Mouse (Mus musculus) heart, embryonic 14.5 days (tissue): ENCODE results near the gene Ubr2. TPM values are rescaled to one million over a fixed set of nuclear protein-coding genes. Genes with fewer than 3 reads are reported as not detected.
A peak's percentile ranks its signal among the peaks of the same experiment; 100 is the strongest.

Experiments used
- ATAC-seq: fragments of 200-750 bp; cut with Nextera tagmentation; 2 replicates; pipeline ENCODE4 v1.8.0; 2017; ENCODE audit warnings: low read depth, moderate TSS enrichment; ENCODE audit not compliant: insufficient number of reproducible peaks, insufficient read depth, low FRiP score
- H3K27ac ChIP-seq, 2 experiments: fragments of 200-500 bp in 1 of 2; fragments of 300-500 bp in 1 of 2; sonication (generic) in 1 of 2; replicated peaks in 1 of 2; 2 replicates each; pipeline ENCODE4 v1.5.1; 2012 to 2014; ENCODE audit warnings: low read depth in 2 of 2, low read length in 2 of 2, control low read depth in 1 of 2, mild to moderate bottlenecking in 1 of 2, mixed read lengths in 1 of 2; ENCODE audit not compliant: control insufficient read depth in 1 of 2, insufficient read depth in 1 of 2
- H3K27me3 ChIP-seq: fragments of 300-500 bp; sonication (generic); 2 replicates; pipeline ENCODE4 v1.6.1; 2014; ENCODE audit warnings: mild to moderate bottlenecking, low read length, control low read depth; ENCODE audit not compliant: control insufficient read depth, insufficient read depth
- H3K36me3 ChIP-seq: fragments of 300-500 bp; sonication (generic); 2 replicates; pipeline ENCODE4 v1.6.1; 2014; ENCODE audit warnings: mild to moderate bottlenecking, control low read depth, low read length, mixed read lengths; ENCODE audit not compliant: control insufficient read depth, insufficient read depth
- H3K4me1 ChIP-seq, 2 experiments: fragments of 200-500 bp in 1 of 2; fragments of 300-500 bp in 1 of 2; sonication (generic) in 1 of 2; 2 replicates each; pipeline ENCODE4 v1.6.1; 2012 to 2014; ENCODE audit warnings: low read length in 2 of 2, control low read depth in 1 of 2, mixed read lengths in 1 of 2; ENCODE audit not compliant: control insufficient read depth in 2 of 2, insufficient read depth in 2 of 2
- H3K4me2 ChIP-seq: fragments of 300-500 bp; sonication (generic); 2 replicates; pipeline ENCODE4 v1.6.1; 2014; ENCODE audit warnings: mild to moderate bottlenecking, low read length
- H3K4me3 ChIP-seq, 2 experiments: fragments of 200-500 bp in 1 of 2; fragments of 300-500 bp in 1 of 2; sonication (generic) in 1 of 2; 2 replicates each; pipeline ENCODE4 v1.5.1; 2012 to 2014; ENCODE audit warnings: low read length in 2 of 2, mild to moderate bottlenecking in 2 of 2, control low read depth in 1 of 2, low read depth in 1 of 2, moderate library complexity in 1 of 2; ENCODE audit not compliant: control insufficient read depth in 1 of 2, insufficient read depth in 1 of 2
- H3K9ac ChIP-seq: fragments of 300-500 bp; sonication (generic); 2 replicates; pipeline ENCODE4 v1.6.1; 2014; ENCODE audit warnings: mild to moderate bottlenecking, low read length
- H3K9me3 ChIP-seq: fragments of 300-500 bp; sonication (generic); 2 replicates; pipeline ENCODE4 v1.6.1; 2016; ENCODE audit warnings: low read length, control low read depth; ENCODE audit not compliant: control insufficient read depth
- WGBS: fragments of 180-500 bp; shearing (Covaris S2); extraction: QIAGEN DNeasy Blood & Tissue Kit; methylation state at CpG from one replicate; pipeline ENCODE4 v1.1.7; 2014; 5-methylcytosine and 5-hydroxymethylcytosine counted together
- polyA plus RNA-seq: library from polyadenylated mRNA; unstranded; fragments of >200 nt; fragmentation: Nextera tagmentation; extraction: Ambion mirVana; gene quantifications from 2 replicates; pipeline ENCODE4 v1.2.1, GENCODE M21; 2014

Ubr2 gene
- polyA plus RNA-seq, 1 experiment from 2014 or later = 26.2 TPM

DNA sequence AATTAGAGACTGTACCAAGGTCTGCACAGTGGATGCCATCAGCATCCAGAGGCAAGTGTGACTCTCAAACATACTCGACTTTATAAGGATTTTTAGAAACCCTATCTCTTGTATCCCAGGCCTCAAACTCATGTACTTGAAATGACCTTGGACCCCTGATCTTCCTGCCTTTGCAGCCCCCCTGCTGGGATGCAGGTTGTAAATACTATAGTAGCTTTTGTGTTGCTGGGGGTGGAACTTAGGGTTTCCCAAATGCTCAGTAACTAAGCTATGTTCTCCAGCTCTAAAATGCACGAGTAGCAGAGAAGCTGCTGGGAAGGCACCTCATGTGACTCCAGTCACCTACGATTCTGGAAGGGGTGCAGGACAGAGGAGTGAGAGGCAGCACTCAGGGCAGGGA lies 83.4 kb downstream of the Ubr2 start:
- Histone ChIP-seq H3K27me3 (no peaks in the 10 kb centered on the region), H3K27ac (no peak overlapping the region), H3K4me3 (no peak overlapping the region), H3K36me3 (peaks cover 40% of the 10 kb centered on the region), H3K4me2 (no peak overlapping the region), H3K4me1 (no peaks in the 10 kb centered on the region), H3K9ac (no peak overlapping the region), H3K9me3 (no peaks in the 10 kb centered on the region)
- no peak for ATAC-seq
- WGBS = 53% methylated on average over 3 of the region's 3 CpGs

DNA sequence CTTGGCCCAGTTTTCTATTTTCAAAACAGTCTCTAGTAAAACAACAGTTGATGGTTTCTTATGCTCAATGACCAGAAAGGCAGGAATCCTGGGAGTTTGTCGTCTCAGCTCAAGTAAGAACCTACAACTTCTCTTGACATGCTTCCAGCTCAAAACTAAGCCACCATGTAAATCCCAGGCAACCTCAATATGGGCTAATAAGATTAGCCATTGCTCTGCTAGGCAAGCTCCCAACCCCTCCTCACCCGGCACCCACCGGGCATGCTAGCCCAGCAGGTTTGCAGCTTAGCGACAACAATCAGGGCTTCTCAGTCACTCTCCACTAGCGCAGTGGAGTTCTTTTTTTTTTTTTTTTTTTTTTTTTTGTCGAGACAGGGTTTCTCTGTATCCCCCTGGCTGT lies 84.2 kb downstream of the Ubr2 start:
- Histone ChIP-seq H3K4me2 (no peak overlapping the region), H3K27ac (no peak overlapping the region), H3K9me3 (no peaks in the 10 kb centered on the region), H3K4me3 (no peak overlapping the region), H3K27me3 (no peaks in the 10 kb centered on the region), H3K9ac (no peak overlapping the region), H3K36me3 (peaks cover 32% of the 10 kb centered on the region), H3K4me1 (no peaks in the 10 kb centered on the region)
- no peak for ATAC-seq
- WGBS = 58% methylated on average over 6 of the region's 6 CpGs

DNA sequence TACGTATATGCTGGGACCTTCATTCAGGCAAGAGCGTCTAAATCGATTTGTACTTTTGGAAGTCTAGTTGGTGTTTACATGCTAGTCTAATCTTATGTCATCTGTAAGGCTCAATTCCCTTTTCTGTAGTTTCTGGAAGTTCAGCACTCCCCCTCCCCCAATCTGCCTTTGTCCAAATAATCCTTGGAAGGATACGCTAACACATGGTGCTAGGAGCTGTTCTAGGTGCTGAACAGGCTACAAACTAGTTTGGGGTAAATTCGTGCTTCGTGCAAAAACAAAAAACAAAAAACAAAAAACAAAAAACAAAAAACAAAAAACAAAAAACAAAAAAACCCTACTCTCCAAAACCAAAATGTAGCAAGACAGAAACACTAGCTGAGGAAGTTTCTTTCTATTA lies 89.5 kb downstream of the Ubr2 start:
- Histone ChIP-seq H3K4me2 (no peak overlapping the region), H3K27me3 (no peaks in the 10 kb centered on the region), H3K9me3 (no peaks in the 10 kb centered on the region), H3K4me1 (no peaks in the 10 kb centered on the region), H3K4me3 (no peak overlapping the region), H3K27ac (no peak overlapping the region), H3K9ac (no peak overlapping the region), H3K36me3 (no peaks in the 10 kb centered on the region)
- no peak for ATAC-seq
- WGBS = 52% methylated on average over 6 of the region's 6 CpGs

DNA sequence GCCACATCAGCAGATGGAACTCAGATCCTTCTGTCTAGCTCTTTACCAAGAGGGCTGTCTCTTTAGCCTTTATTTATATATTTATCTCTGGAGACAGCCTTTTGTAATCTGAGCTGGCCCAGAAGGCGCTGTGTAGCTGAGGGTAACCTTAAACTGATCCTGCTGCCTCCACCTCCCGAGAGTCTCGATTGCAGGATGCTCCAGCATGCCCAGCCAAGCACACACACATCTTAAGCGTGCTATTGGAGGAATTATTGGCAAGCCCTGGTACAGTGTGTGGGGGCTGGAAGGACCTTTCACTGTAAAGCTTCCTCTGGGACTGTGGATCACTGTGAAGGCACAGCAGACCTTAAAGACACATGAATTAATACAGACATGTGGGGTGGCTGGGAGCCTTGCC lies 91.4 kb downstream of the Ubr2 start:
- 38% methylated on average over 4 of the region's 4 CpGs for WGBS
- ATAC-seq = no peak
- no peak overlapping the region for H3K4me2 ChIP-seq

DNA sequence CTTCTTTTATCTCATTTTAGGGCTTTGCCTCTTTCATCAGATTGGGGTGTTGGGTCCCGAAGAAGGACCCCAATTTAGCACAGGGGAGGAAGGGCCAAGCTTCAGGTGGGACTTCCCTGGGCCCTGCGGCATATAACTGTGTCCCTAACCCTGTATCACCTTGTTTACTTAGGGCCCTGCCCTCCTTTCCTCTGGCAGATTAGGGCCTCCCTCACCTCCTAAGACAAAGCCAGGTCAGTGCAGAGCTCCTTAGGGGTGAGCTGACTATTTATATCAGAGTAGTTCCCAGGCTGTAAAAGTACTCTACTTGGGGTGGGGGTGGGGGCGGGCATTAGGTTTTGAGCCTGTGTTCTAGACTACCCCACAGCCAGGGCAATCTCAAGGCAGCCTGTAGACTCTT lies 95.2 kb downstream of the Ubr2 start:
- Histone ChIP-seq H3K9ac (no peak overlapping the region), H3K4me2 (no peak overlapping the region), H3K4me3 (no peak overlapping the region), H3K27ac (no peak overlapping the region), H3K4me1 (peaks cover 6 to 11% of the 10 kb centered on the region in 2 experiments), H3K36me3 (no peaks in the 10 kb centered on the region), H3K9me3 (no peaks in the 10 kb centered on the region), H3K27me3 (no peaks in the 10 kb centered on the region)
- no peak for ATAC-seq
- 53% methylated on average over 3 of the region's 3 CpGs for WGBS

More for the DNA sequence above, 91.4 kb downstream of the Ubr2 start:
- H3K4me3 ChIP-seq = no peak overlapping the region
- H3K36me3 ChIP-seq = no peaks in the 10 kb centered on the region
- no peaks in the 10 kb centered on the region for H3K9me3 ChIP-seq
- H3K27ac ChIP-seq = no peak overlapping the region
- H3K4me1 ChIP-seq = no peaks in the 10 kb centered on the region
- H3K9ac ChIP-seq = no peak overlapping the region
- H3K27me3 ChIP-seq = no peaks in the 10 kb centered on the region

DNA sequence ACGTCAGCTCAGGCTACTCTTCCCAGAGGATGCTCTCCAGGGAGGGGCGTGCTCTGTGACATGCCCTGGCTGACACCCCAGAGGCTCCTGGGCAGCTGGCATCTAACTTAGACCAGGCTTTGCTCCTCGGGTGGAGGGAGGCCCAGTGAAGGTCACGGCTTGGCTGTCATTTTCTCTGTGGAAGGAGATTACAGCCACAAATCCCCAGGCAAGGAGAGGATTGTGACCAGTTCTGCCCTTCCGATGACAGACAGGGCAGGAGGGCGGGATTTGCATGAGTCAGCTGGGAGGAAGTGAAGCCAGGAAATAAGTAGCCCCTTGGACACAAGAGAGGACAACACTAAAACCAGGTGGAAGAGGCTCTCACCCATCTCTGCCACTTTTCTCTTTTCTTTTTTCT lies 98.0 kb downstream of the Ubr2 start:
- 23% methylated on average over 6 of the region's 6 CpGs for WGBS

DNA sequence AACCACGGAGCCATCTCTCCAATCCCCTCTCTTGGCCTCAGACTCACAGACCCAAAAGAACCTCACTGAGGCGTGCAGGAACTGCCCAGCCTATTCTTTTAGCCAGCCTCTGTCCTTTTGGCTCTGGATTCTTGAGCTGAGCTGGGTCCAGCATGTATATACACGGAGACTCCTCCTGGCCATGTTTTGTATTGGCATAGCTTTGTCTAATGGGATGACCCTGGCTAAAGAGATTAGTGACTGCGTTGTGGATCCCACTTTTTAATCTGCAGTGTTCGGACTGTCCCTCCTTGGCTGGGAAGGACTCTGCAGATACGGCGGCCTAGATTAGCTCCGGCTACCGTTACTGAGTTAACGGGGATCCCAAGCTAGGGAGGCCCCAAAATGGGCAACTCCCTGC lies 100.2 kb downstream of the Ubr2 start, which contains the start of gene Prph2:
Prph2 (plus strand) TSS at position 274 of the 400 bp plus-strand sequence.
- no peaks in the 10 kb centered on the region for H3K36me3 ChIP-seq
- no peaks in the 10 kb centered on the region for H3K27me3 ChIP-seq
- no peak within 1 kb of the TSS for H3K27ac ChIP-seq
- H3K4me2 ChIP-seq = no peak within 1 kb of the TSS
- H3K4me3 ChIP-seq = no peak within 1 kb of the TSS
- ATAC-seq = no peak
- 81% methylated on average over 10 of the region's 10 CpGs for WGBS
- no peak within 1 kb of the TSS for H3K9ac ChIP-seq
- H3K9me3 ChIP-seq = no peaks in the 10 kb centered on the region
- H3K4me1 ChIP-seq = peaks cover 6 to 11% of the 10 kb centered on the region in 2 experiments

More for the DNA sequence above, 98.0 kb downstream of the Ubr2 start:
- no peak overlapping the region for H3K4me3 ChIP-seq
- ATAC-seq = no peak
- no peak overlapping the region for H3K9ac ChIP-seq
- no peak overlapping the region for H3K27ac ChIP-seq
- no peaks in the 10 kb centered on the region for H3K9me3 ChIP-seq
- peaks cover 6 to 11% of the 10 kb centered on the region in 2 experiments for H3K4me1 ChIP-seq
- H3K4me2 ChIP-seq = no peak overlapping the region
- H3K27me3 ChIP-seq = no peaks in the 10 kb centered on the region
- no peaks in the 10 kb centered on the region for H3K36me3 ChIP-seq

DNA sequence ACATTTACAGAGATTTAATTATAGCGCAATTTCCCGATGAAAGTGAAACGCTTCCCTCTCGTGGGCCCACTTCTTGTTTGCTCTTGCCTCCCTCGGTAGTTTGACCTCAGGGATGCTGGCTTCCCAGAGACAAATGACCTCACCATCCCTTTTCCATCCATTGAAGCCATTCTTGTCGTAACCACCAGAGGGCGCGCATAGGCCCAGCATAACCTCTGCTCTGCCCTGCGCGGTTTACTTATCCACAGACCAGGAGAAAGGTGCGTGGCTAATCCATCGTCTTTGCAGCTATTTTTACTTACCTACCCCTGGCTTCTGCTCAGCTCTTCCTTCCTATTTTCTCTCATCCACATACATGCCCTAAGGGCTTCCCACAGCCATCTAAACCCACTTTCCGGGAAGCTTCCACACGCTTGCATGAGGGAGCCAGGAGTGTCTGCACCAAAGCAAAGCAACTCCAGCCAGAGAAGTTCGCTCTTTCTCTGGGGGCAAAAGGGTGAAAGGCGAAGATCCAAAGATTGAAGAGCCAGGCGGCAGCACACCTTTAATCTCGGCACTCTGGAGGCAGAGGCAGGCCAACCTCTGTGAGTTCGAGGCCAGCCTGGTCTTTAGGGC lies 106.4 kb downstream of the Ubr2 start:
- H3K4me2 ChIP-seq = no peak overlapping the region
- no peaks in the 10 kb centered on the region for H3K27me3 ChIP-seq
- no peaks in the 10 kb centered on the region for H3K9me3 ChIP-seq
- H3K4me3 ChIP-seq = no peak overlapping the region
- H3K36me3 ChIP-seq = no peaks in the 10 kb centered on the region
- WGBS = 18% methylated on average over 19 of the region's 19 CpGs
- H3K4me1 ChIP-seq = no peaks in the 10 kb centered on the region
- no peak overlapping the region for H3K27ac ChIP-seq
- no peak overlapping the region for H3K9ac ChIP-seq
- ATAC-seq = peak; percentile 69
